Mouse (Mus musculus) hindbrain, embryonic 12.5 days (tissue): Measurements from ENCODE around the gene Gm5089. TPM values are rescaled to one million over a fixed set of nuclear protein-coding genes. Genes with fewer than 3 reads are reported as not detected.

ENCODE experiments used
- ATAC-seq: fragments of 200-750 bp; cut with Nextera tagmentation; 2 replicates; pipeline ENCODE4 v1.8.0; 2017; ENCODE audit warnings: moderate TSS enrichment; ENCODE audit not compliant: low FRiP score
- H3K27ac ChIP-seq: fragments of 300-500 bp; sonication (generic); 2 replicates; pipeline ENCODE4 v1.5.1; 2016; ENCODE audit warnings: mild to moderate bottlenecking
- H3K27me3 ChIP-seq: fragments of 300-500 bp; sonication (generic); 2 replicates; pipeline ENCODE4 v1.6.1; 2016; ENCODE audit warnings: mild to moderate bottlenecking
- H3K36me3 ChIP-seq: fragments of 300-500 bp; sonication (generic); 2 replicates; pipeline ENCODE4 v1.6.1; 2016; ENCODE audit warnings: mild to moderate bottlenecking
- H3K4me1 ChIP-seq: fragments of 300-500 bp; sonication (generic); 2 replicates; pipeline ENCODE4 v1.6.1; 2016
- H3K4me2 ChIP-seq: fragments of 300-500 bp; sonication (generic); replicated peaks from 2 replicates; pipeline ENCODE4 v1.6.1; 2016; ENCODE audit warnings: mild to moderate bottlenecking
- H3K4me3 ChIP-seq: fragments of 300-500 bp; sonication (generic); 2 replicates; pipeline ENCODE4 v1.5.1; 2016; ENCODE audit warnings: mild to moderate bottlenecking
- H3K9ac ChIP-seq: fragments of 300-500 bp; sonication (generic); 2 replicates; pipeline ENCODE4 v1.6.1; 2016; ENCODE audit warnings: mild to moderate bottlenecking, moderate library complexity
- H3K9me3 ChIP-seq: fragments of 300-500 bp; sonication (generic); replicated peaks from 2 replicates; pipeline ENCODE4 v1.6.1; 2016; ENCODE audit warnings: mild to moderate bottlenecking
- WGBS: fragments of 180-500 bp; shearing (Covaris S2); methylation state at CpG from one replicate; pipeline ENCODE4 v1.1.7; 2016; 5-methylcytosine and 5-hydroxymethylcytosine counted together
- polyA plus RNA-seq: library from polyadenylated mRNA; unstranded; fragments of >200 nt; fragmentation: Nextera tagmentation; extraction: Ambion mirVana; gene quantifications from 2 replicates; pipeline ENCODE4 v1.2.1, GENCODE M21; 2016

The Gm5089 gene
- polyA plus RNA-seq, 1 experiment from 2014 or later = 4.0 TPM

DNA sequence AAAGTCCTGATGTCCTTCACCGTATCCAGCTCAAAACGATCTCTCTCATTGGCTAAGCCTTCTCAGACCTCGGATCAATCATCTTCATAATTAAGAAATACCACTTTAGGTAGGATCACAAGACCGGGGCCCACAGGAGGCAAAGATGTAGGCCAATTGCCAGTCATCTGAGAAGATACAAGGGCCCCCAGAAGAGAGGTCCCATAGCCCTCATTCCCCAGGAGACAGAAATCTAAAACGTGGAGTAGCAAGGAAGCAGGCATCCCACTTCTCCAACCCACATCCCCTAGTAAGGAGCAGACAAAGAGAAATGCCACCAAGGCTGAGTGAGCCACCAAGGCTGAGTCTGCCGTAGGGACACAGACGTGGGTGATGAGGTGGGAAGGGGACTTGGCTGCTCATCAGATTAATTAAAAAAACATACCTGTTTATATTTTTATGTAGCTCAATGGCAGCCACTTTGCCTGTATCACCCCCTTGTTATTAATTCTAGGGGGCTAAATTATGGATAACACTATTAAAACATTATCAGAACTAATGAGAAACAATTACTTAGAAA, 46.2 kb downstream of the Gm5089 start:
- Histone ChIP-seq H3K27ac (no peak overlapping the region), H3K4me2 (no peak overlapping the region)
- 63% methylated on average over 7 of the region's 7 CpGs for WGBS

GRCm38 (mm10) chr14:122403422-122403940, 47.4 kb downstream of the Gm5089 start:
- H3K9me3 ChIP-seq = no peaks in the 10 kb centered on the region
- H3K4me1 ChIP-seq = peaks cover 33% of the 10 kb centered on the region
- peak overlapping the region; percentile 0; the same call in 1 of the 2 replicates for H3K4me2 ChIP-seq
- no peak for ATAC-seq
- H3K4me3 ChIP-seq = no peak overlapping the region
- H3K27ac ChIP-seq = peak overlapping the region; percentile 45; the same call in 1 of the 2 replicates
- 54% methylated on average over 3 of the region's 3 CpGs for WGBS
- no peaks in the 10 kb centered on the region for H3K36me3 ChIP-seq
- no peak overlapping the region for H3K9ac ChIP-seq
- peaks cover 67% of the 10 kb centered on the region for H3K27me3 ChIP-seq

More for the DNA sequence above, 46.2 kb downstream of the Gm5089 start:
- no peak for ATAC-seq
- Histone ChIP-seq H3K9ac (no peak overlapping the region), H3K4me1 (peaks cover 33% of the 10 kb centered on the region), H3K4me3 (no peak overlapping the region), H3K9me3 (no peaks in the 10 kb centered on the region), H3K27me3 (peaks cover 74% of the 10 kb centered on the region), H3K36me3 (no peaks in the 10 kb centered on the region)

- Histone ChIP-seq H3K36me3 (no peaks in the 10 kb centered on the region), H3K27me3 (peaks cover 61% of the 10 kb centered on the region), H3K4me1 (peaks cover 33% of the 10 kb centered on the region), H3K9me3 (no peaks in the 10 kb centered on the region), H3K27ac (peak overlapping the region; percentile 45; the same call in 1 of the 2 replicates), H3K4me3 (no peak overlapping the region), H3K4me2 (0 out of 2 replicates have a peak overlapping the region, but pooled peaks have one; percentile 0), H3K9ac (no peak overlapping the region)
- WGBS = 16% methylated on average over 12 of the region's 12 CpGs
- ATAC-seq = no peak
These were observed 48.1 kb downstream of the Gm5089 start for GRCm38 (mm10) chr14:122402716-122403258.

DNA sequence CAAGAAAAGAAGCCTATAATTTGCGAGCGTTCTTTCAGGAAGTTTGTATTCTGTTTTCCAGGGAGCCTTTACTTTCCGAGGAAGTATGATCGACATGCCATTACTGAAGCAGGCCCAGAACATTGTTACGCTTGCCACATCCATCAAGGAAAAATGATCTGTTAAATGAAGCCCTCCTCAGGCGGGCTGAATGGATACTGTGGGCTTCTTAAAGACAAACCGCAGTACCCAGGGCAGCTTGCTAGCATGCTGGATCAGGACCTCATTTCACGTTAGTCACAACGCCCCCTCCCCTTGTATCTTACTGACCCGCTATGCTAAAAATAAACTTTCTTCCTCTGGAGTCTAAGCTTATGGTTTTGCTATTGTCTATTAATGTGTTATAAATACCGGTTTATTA, 49.0 kb downstream of the Gm5089 start:
- Histone ChIP-seq H3K4me2 (no peak overlapping the region), H3K4me1 (peaks cover 30% of the 10 kb centered on the region), H3K4me3 (no peak overlapping the region), H3K27ac (no peak overlapping the region), H3K36me3 (no peaks in the 10 kb centered on the region), H3K27me3 (peaks cover 55% of the 10 kb centered on the region), H3K9ac (no peak overlapping the region), H3K9me3 (no peaks in the 10 kb centered on the region)
- ATAC-seq = no peak
- 31% methylated on average over 11 of the region's 11 CpGs for WGBS

- WGBS = 78% methylated on average over 5 of the region's 5 CpGs
- Histone ChIP-seq H3K36me3 (no peaks in the 10 kb centered on the region), H3K4me2 (no peak overlapping the region), H3K4me1 (peaks cover 15% of the 10 kb centered on the region), H3K9ac (no peak overlapping the region), H3K27ac (no peak overlapping the region), H3K27me3 (peaks cover 46% of the 10 kb centered on the region), H3K4me3 (no peak overlapping the region), H3K9me3 (no peaks in the 10 kb centered on the region)
- ATAC-seq = no peak
These were observed 51.0 kb downstream of the Gm5089 start for GRCm38 (mm10) chr14:122399906-122400305.

- Histone ChIP-seq H3K4me1 (peaks cover 13% of the 10 kb centered on the region), H3K4me3 (no peak overlapping the region), H3K27ac (no peak overlapping the region), H3K27me3 (peaks cover 34% of the 10 kb centered on the region), H3K4me2 (no peak overlapping the region), H3K9ac (no peak overlapping the region), H3K9me3 (no peaks in the 10 kb centered on the region), H3K36me3 (no peaks in the 10 kb centered on the region)
- 53% methylated on average over 4 of the region's 4 CpGs for WGBS
- no peak for ATAC-seq
These were observed 52.2 kb downstream of the Gm5089 start for GRCm38 (mm10) chr14:122398676-122399075.

GRCm38 (mm10) chr14:122393119-122393518, 57.8 kb downstream of the Gm5089 start:
- Histone ChIP-seq H3K27ac (no peak overlapping the region), H3K27me3 (peaks cover 12% of the 10 kb centered on the region), H3K9me3 (no peaks in the 10 kb centered on the region), H3K4me1 (0 out of 2 replicates have a peak, but pooled peaks cover 4% of the 10 kb centered on the region), H3K4me2 (no peak overlapping the region), H3K4me3 (no peak overlapping the region), H3K9ac (no peak overlapping the region), H3K36me3 (no peaks in the 10 kb centered on the region)
- no peak for ATAC-seq
- 83% methylated on average over 1 of the region's 1 CpGs for WGBS

DNA sequence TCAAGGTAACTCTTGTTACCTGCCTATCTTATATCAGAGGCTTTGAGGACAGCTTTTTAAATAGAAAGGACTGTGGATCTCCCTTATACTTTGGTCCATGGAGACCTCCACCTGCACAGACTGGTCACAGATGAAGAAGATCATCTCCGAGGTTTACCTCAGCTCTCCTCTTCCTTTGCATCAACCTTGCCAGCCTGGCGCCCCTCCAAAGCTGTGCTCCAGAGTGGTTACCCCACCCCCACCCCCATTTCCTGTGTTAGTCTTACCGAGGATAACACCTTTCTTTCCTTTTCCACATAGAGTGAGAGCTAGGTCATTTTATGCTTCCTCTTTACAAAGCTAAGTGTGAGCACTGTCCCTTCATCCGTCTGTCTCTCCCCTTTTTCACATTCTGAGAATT, 60.0 kb downstream of the Gm5089 start:
- Histone ChIP-seq H3K36me3 (no peaks in the 10 kb centered on the region), H3K9me3 (no peaks in the 10 kb centered on the region), H3K27ac (no peak overlapping the region), H3K9ac (no peak overlapping the region), H3K27me3 (peaks cover 8% of the 10 kb centered on the region; the same call in 1 of the 2 replicates), H3K4me2 (no peak overlapping the region), H3K4me3 (no peak overlapping the region), H3K4me1 (0 out of 2 replicates have a peak, but pooled peaks cover 4% of the 10 kb centered on the region)
- no peak for ATAC-seq
- 65% methylated on average over 4 of the region's 4 CpGs for WGBS

DNA sequence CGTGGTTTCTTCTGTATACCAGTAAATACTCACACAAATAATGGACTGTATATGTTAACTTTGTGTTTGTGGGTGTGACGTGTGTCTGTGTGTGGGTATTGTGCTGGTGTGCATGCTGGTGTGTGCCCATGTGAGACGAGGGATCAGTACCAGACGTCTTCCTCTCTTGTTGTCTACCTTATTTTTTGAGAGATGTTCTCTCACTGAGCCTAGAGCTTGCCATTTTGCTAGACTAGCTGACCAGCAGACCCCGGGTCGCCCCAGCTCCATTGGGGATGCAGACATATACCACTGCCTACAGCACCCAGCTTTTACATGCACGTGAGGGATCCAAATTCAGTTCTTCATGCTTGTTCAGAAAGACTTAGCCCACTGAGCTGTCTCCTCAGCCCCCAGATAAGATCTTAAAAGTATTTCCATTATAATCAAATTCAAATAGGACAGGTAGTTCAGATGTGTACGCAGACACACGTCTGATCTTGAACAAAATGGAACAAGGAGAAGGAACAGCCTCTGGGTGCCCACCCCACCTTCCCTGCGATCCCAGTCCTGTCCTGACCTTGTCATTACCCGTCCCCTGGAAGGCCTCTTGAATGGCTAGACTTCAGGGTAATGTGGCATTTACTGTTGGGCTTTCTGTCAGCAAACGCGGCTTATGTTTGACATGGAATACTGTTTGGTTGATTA, 61.1 kb downstream of the Gm5089 start:
- H3K36me3 ChIP-seq = no peaks in the 10 kb centered on the region
- H3K4me2 ChIP-seq = no peak overlapping the region
- no peaks in the 10 kb centered on the region for H3K9me3 ChIP-seq
- H3K4me3 ChIP-seq = no peak overlapping the region
- WGBS = 84% methylated on average over 13 of the region's 13 CpGs
- ATAC-seq = no peak
- H3K27ac ChIP-seq = no peak overlapping the region
- H3K27me3 ChIP-seq = peaks cover 5% of the 10 kb centered on the region; the same call in 1 of the 2 replicates
- H3K4me1 ChIP-seq = 0 out of 2 replicates have a peak, but pooled peaks cover 4% of the 10 kb centered on the region
- no peak overlapping the region for H3K9ac ChIP-seq

- no peak overlapping the region for H3K4me2 ChIP-seq
- no peaks in the 10 kb centered on the region for H3K9me3 ChIP-seq
- no peak overlapping the region for H3K4me3 ChIP-seq
- no peak for ATAC-seq
- H3K27ac ChIP-seq = no peak overlapping the region
- H3K9ac ChIP-seq = no peak overlapping the region
- 65% methylated on average over 19 of the region's 19 CpGs for WGBS
- H3K36me3 ChIP-seq = no peaks in the 10 kb centered on the region
- 0 out of 2 replicates have a peak, but pooled peaks cover 4% of the 10 kb centered on the region for H3K4me1 ChIP-seq
- H3K27me3 ChIP-seq = peaks cover 5% of the 10 kb centered on the region; the same call in 1 of the 2 replicates
These were observed 62.4 kb downstream of the Gm5089 start for GRCm38 (mm10) chr14:122388431-122389031.

- Histone ChIP-seq H3K27ac (no peak overlapping the region), H3K4me3 (no peak overlapping the region), H3K4me1 (0 out of 2 replicates have a peak, but pooled peaks cover 4% of the 10 kb centered on the region), H3K9ac (no peak overlapping the region), H3K4me2 (no peak overlapping the region), H3K36me3 (no peaks in the 10 kb centered on the region), H3K27me3 (peaks cover 5% of the 10 kb centered on the region; the same call in 1 of the 2 replicates), H3K9me3 (no peaks in the 10 kb centered on the region)
- ATAC-seq = no peak
- 88% methylated on average over 5 of the region's 5 CpGs for WGBS
These were observed 63.1 kb downstream of the Gm5089 start for GRCm38 (mm10) chr14:122387781-122388180.
